Mouse (Mus musculus) layer of hippocampus, adult 9-10 months (tissue): Measurements from ENCODE around the gene Ndufaf8.
A peak's percentile ranks its signal among the peaks of the same experiment; 100 is the strongest.

Source experiments
- DNase-seq: peaks from one replicate; pipeline ENCODE4 v3.0.0; 2022; ENCODE audit warnings: low spot score

The Ndufaf8 gene

DNA sequence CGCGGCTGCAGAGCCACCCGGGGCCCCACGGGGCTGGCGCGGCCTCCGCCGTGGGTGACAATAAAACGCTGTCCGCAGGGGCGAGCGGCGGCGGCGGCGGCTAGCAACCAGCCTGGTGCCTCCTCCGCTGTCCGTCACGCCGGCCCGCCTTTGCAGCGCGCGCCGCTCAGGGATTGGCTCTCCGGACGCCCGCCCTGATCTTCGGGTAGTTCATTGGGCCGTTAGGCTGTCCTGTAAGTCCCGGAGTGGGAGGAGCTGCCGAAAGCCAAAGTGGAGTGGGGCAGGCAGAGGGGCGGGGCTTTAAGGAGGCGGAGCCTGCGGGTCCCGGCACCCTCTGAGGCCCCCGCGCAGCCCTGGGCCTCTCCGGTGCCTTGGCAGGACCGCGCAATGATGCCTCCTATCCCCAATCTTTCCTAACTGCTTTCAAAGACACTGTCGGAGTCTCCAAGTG lies 12.0 kb upstream of the Ndufaf8 start, which contains the start of gene Cep131:
Gene Cep131, minus strand, starts transcription at position 126 of the 451 bp plus-strand sequence.
- DNase-seq: peak; percentile 94

DNA sequence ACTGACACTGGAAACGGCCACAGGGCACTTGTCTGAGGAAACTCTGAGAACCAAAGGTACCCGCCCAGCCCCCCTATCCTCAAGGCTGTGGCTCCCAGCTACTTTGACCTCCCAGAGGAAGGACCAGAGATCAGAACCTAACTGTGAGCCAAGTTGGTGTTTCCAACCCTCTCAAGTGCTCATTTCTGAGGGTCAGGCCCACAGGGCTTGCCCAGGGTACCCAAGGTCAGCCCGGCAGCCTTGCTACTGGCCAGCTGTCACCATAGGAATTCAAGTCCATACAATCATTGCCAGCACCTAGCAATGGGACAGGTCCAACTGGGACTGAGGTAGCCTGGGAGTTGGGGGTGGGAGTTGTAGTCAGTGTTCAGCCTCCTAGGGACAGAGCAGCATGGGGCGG lies 8.1 kb upstream of the Ndufaf8 start:
- no peak for DNase-seq

DNA sequence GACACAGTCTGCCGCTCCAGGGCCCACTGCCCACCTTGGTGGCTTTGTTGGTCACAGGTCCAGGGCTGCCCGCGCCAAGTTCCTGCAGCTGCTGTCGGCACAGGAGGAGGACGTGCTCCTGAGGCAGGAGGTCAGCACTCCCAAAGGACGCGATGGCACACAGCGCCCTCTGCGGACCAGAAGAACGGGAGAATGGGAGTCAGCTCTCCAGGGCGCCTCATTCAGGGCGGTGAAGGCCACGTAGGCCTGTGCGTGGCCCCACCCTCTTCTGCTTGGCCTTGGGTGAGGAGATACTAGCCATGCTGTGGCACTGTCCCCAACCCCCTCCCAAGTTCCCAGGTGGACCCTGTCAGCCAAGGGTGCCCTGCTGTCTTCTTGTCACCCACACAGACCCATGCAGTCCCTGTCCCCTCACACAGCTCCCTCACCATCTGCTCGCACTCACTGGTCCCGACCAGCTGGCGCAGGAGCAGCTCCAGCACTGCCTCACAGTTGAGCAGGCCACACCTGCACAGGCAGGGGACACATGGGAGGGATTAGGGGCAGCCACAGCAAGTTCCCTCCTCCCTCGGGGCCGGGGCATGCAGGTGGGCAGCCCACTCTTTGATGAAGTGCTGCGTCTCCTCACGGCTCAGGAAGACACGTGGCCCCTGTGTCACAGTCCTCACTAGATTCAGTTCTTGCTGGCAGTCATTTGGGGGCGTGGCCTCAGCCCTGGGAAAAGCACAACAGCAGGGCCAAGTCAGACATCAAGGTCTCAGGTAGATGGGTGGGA lies 5.7 kb upstream of the Ndufaf8 start:
- no peak for DNase-seq

DNA sequence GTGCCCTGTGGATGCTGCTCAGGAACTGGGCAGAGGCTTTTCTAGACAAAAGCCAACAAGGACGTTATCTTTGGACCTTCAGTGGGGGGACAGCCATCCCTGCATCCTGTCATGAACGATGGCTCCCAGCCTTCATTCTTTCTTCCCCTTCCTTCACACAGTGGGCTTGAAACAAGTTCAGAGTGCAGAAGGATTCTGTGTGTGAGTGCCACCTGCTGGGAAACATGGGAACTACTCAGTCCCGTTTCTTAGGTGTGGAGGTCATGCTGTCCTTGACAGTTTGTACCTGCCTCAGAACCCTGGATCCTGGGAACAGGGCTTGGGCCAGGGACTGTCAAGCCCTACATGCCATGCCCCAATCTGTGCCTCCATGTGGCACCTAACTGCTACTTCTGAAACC lies 2.3 kb downstream of the Ndufaf8 start:
- peak; percentile 66 for DNase-seq

DNA sequence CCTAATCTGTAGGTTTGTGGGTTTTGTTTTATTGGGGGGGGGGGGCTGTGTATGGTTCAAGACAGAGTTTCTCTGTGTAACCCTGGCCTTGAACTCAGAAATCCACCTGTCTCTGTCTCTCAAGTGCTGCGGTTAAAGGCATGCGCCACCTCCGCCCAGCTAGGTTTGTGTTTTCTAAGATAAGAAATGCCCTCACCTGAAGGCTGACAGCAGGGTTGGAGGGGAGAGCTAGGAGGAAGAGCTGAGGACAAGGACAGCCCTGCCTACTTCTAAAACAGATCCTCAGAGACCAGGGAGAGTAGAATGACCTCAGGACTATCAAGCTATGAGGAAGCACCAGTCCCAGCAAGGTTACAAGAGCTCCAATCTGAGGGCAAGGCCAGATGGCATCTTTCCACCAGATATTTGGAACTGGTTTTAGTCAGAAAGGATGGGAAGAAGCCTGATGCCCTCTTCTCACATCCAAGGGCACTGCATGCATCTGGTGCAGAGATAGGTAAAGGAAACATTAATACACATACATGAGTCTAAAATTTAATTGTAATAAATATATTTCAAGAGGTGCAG lies 4.8 kb downstream of the Ndufaf8 start:
- no peak for DNase-seq

DNA sequence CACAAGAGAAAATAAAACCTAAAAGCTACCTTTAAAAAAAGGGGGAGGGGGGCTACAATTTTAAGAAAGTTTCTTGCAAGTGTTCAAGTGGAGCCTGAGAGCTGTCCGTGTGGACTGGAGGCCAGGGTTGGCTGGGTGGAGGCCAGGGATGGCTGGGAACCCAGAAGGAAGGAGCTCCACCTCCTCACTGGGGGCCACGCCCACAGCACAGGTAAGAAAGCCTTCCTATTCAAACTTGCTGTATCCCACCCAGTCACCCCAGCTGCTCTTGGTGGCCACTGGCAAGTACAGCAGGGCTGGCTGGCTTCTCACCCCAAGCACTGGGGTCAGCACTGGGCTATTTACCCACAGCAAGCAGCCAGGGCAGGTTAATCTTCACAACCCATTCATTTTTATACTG lies 8.3 kb downstream of the Ndufaf8 start:
- DNase-seq: no peak

DNA sequence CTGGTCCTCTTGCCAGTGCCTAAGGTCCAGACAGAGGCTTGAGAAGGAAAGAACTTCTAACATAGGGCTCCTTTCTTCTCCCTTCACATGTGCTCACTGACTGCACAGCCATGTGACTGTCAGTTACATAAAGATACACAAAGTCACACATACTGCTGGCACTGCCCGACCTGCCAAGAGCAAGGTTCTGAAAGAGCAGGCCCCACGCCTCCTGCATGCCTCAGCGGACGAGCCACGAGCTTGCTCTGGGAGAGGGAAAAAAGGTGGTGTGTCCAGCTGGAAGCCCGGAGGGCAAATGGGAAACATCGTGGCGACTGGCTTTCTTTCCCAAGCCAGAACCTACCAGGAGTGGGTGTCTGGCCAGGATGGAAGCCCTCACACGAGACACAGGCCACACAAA lies 9.1 kb downstream of the Ndufaf8 start:
- no peak for DNase-seq

DNA sequence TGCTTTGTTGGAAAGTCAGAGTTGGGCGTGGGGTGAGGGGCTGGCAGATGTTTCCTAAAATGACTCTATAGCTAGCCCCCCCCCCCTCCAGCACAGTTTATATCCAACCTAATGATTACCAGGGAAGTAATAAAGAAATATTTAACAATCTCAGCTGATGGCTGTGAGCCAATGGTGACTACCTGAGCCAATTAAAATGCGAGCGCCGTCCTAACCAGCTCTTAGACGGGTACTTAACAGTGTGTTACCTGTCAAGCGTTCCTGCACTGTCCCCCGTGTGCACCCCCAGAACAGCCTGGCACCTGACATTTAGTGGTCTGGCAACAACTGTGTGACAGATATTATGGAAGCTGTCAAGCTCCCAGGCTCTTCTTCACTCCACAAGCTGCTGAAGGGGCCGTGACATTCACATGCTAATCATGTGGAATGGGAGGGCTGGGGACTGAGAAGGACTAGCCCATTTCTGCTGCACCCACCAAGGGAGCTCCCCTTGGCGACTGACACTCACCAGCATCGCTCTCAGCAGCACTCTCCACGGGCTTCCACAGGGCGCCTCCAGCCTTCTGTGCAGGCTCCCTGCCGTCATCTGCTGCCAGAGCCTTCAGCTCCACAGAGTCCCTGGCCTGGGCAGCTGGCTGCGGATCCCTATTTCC lies 11.0 kb downstream of the Ndufaf8 start:
- no peak for DNase-seq

DNA sequence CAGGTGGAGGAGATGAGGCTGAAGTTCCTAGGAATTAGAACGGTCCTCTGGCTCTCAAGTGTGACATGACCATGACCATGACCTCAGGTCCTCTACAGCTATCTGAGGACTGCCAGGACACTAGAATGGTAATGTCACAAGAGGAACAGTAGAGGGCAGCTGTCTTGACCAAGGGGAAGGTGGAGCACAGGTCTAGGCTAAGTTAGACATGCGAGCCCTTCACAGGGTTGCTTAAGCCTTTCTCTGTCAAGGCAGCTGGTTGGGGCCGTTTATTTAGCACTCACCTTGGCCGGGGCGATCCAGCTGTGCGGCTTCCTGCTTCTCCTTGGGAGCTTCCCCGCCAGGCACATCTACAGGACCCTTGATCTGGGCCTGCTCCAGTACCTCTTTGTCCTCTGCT lies 11.8 kb downstream of the Ndufaf8 start:
- DNase-seq: no peak

DNA sequence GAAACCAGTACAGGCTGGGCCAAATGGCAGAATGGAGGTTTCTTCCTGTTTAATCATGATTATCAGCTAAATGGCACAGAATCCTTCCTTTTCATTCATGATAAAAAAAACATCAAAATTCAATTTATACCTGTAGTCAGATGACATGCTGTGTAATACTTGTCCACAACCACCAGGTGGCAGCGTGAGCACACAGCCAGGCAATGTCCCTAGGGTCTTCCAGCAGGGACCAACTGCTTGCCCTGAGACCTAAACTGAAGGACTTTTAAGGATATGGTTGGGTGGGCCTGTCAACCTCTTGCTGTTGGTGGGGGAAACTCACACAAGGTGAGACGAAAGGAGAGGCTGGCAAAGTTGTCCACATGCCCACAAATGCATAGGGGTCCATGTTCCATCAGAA lies 12.3 kb downstream of the Ndufaf8 start:
- DNase-seq: no peak

DNA sequence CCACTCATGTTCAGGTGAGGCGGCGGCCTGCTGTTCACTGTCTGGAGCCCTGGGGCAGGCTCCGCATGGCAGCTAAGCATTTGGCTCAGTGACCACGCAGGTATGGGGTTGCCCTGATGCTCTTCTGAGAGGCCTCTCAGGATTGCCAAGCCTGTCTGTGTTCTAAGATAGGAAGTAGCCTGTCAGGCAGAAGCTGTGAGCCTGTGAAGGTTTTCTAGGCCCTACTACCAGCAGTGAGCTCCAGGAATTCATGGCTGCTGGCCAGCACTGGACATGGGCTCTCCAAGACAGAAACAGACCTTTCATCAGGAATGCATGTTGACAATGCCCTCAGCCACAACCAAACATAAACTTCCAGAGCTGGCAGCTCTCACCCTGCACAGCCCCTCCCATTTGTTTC lies 13.4 kb downstream of the Ndufaf8 start:
- DNase-seq: no peak

DNA sequence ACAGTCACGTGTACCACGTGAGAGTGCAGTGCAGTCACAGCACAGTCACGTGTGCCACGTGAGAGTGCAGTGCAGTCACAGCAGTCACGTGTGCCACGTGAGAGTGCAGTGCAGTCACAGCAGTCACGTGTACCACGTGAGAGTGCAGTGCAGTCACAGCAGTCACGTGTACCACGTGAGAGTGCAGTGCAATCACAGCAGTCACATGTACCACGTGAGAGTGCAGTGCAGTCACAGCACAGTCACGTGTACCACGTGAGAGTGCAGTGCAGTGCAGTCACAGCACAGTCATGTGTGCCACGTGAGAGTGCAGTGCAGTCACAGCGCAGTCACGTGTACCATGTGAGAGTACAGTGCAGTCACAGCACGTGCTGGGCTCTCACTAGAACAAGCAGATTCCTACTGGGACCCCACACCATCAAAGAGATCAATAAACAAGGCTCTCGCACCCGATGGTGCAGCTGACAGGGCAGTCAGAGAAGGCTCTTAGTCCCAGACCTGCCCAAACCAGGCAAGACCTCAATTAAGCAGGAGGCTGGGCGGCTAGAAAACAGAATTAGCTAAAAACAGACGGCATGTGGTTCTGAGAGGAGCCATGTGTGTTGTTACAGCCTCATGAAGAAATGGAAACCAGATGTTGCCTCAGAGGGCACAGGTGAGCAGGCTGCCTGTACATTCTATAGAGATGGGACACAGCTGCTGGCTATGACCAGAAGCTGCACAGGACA lies 15.9 kb downstream of the Ndufaf8 start:
- no peak for DNase-seq

DNA sequence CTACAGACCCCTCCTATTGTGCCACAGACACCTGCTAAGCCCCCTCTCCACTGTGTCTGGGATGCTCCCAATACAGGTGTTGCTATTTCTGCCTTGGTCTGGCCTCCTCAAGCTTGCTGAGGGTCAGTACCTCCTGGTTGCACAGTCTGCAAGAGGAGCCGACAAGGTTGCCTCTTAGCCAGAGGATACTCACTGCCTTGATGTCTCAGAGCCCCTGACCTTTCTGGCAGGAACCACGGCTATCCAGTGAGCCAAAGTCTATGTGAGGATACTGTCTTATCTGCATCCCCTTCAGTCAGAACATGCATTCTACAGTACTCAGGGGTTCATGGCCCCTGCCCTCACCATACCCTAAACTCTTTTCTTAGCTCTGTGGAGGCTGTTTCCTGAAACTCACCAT lies 18.9 kb downstream of the Ndufaf8 start:
- no peak for DNase-seq

DNA sequence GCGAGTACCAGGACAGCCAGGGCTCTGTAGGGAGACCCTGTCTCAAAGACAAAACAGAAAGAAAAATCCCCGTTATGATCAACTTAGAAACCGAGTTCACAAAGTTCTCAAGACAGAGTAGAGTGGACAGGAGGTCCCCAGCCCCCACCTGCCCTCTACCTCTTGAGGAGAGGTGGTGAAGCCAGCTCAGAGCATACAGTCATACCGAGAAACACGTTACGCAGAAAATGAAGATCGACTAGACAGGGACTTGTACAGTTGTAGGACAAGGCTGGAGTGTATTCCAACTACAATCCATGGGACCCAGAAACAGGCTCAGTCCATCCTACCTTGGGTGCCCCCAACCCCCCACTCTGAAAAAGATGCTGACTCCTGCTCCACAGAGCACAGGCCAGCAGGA lies 20.4 kb downstream of the Ndufaf8 start:
- DNase-seq: no peak

DNA sequence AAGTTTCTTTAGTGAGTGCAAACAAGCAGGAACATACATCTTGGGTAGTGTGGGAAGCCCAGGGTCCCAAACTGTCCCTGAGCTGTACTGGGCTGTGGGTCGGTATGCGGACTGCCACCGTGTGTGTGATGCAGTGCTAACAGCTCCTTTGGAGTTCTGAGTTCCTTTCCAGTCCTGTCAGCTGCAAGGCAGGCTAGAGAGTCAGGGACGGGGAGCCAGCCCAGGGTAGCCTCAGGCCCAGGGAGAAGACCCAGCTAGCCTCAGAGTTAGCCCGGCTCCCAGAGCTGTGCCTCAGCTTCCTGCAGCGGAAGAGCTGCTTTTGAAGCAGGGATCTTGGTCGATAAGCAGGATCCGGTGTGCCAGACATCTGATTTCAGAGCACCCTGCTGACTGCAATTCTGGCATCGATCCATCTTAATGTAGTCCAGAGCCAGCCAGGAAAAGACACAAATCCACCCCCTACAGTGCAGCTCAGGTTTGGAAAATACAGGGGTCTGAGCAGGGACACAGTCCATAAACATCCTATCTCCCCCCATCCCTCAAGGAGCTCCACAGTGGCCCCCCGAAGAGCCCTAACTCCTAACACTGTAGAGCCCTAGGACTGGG lies 21.3 kb downstream of the Ndufaf8 start:
- no peak for DNase-seq

DNA sequence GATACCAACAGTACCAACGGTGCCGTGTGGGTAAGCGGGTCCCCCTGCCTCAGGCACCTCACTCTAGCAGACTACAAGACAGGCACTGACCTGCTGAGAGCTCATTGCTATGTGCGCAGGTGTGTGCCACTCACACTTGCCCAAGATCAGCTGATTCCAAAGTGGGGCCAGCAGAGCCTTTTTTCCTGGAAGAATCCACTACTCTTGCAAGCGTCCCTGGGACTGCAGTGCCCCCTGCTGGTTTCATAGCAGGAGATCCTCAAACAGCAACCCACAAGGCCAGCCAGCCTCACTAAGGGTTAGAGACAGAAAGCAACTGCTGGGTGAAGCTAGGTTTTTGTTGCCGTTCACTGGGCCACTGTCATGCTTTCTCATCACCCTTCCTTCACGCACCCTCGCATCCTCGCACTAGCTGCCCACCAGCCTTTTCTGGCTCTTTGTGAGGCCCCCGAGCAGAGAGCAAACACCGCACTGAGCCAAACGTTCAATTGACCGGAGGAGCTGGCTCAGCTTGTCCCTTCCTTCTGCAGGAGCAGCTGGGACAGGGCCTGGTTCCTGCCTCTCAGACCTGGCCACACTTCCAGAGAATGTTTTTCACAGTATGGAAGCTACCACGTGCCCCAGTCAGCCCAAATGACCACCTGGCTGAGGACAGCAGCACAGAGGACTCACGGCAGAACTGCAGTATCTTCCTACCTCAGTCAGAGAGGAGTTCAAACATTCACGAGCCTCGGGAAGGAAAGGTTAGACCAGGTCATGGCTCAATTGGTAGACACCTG lies 22.1 kb downstream of the Ndufaf8 start:
- DNase-seq: peak; percentile 63

DNA sequence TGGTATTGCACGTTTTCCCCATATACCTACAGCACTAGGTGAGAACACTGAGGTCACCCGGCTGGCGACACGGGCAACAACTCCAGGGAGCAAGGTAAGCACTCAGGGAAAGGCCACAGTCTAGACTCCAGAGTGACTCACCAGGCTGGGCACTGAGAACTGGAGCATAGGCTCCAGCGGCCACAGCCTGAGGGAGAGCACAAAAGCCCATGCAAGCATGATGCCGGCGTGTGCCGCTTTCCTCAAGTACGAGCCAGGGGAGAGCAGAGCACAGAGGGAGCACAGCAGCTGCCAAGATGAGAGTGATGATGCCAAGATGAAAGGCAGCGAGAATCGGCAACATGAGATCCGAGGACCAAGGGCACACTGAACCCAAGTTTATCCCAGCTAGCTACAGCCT lies 23.4 kb downstream of the Ndufaf8 start:
- no peak for DNase-seq

DNA sequence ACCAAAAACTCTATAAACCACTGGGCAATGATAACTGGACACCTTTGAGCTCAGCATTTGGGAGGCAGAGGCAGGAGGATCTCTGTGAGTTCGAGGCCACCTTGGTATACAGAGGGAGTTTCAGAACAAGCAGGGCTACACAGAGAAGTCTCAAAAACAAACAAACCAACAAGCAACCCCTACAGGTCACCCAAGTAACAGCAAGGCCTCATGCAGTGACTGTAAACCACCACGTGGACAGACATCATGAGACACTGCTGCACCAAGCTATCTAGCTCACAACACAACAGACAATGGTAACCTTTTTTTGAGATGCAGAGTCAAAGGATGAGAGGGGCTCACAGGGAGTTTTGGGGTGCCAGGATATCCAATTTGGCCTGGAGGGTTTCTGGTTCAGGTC lies 28.1 kb downstream of the Ndufaf8 start:
- DNase-seq: no peak

DNA sequence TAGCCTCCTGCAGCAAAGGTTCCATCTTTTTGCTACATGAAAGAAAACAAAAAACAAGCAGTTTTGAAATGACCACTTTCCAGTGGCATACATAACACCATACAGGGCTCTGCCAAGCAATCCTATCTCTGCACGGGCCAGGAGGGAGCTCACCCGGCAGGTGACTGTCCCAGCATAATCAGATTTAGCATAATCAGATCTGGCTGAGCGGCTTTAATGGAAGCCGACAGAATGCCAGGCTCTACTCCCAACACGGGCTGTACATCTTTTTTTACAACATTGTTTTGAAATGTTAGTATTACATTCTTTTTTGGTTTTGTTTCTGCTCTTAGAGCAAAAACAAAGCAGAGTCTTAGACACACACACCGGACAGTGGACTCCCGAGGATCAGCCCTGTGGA lies 30.6 kb downstream of the Ndufaf8 start:
- no peak for DNase-seq

DNA sequence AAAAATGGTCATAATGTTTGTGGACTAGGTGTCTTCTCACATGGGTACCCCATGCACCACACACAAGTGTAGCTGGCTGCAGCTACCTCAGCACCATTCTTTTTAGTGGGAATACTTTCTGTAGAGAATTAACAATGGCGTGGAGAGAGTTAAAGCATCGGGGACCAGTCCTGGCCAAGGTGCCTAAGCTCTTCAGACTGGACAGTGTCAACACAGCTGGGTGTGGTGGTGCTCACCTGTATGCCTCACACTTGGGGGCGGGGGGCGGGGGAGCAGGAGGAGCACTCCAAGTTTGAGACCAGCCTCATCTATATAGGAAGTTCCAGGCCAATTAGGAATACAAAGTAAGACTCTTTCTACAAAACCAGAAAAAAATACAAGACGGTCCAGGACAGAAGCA lies 35.4 kb downstream of the Ndufaf8 start:
- DNase-seq: no peak

DNA sequence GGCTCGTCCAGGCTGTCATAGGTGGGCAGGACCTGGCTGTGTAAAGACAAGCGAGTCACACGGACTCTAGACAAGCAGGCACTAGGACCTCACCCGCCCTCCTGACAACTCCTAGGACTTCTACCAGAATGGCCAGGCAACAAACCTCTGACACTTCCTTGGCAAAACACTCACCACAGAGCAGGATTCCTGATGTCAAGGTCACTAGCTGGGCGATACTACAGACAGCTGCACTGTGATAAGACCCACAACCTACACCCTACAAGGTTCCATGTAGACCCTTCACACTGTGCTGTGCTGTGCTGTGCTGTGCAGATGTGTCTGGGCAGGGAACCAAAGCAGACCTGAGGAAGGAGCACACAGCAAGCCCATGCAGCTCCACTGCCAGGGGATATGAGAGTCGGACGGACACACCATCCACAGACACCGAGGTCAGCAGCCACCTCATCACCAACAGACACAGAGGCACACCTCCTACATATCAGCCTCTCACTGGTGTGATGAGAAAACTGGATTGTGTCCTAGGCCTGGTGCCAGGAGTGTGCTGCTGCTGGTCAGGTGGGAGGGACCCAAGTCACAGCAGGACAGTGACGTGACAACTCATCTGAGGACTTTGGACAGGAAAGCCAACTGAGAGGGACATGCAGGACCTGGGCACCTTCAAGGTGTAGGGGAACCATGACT lies 36.3 kb downstream of the Ndufaf8 start:
- no peak for DNase-seq
